Mouse (Mus musculus) spleen, postnatal 4 days (tissue): ENCODE measurements at regions not wholly inside any gene's neighbourhood (a gene's known extent, or its start where the extent isn't known, plus 50 kb on each side); places are given as distances from the start of the nearest gene placed in this dataset.

Experiments
- DNase-seq, 2 experiments: peaks; one replicate each; pipeline ENCODE4 v3.0.0; 2022; ENCODE audit warnings: low spot score in 2 of 2

GRCm38 (mm10) chr5:75828332-75828731 is 149.9 kb downstream of the Kdr start:
- DNase-seq: no peak

DNA sequence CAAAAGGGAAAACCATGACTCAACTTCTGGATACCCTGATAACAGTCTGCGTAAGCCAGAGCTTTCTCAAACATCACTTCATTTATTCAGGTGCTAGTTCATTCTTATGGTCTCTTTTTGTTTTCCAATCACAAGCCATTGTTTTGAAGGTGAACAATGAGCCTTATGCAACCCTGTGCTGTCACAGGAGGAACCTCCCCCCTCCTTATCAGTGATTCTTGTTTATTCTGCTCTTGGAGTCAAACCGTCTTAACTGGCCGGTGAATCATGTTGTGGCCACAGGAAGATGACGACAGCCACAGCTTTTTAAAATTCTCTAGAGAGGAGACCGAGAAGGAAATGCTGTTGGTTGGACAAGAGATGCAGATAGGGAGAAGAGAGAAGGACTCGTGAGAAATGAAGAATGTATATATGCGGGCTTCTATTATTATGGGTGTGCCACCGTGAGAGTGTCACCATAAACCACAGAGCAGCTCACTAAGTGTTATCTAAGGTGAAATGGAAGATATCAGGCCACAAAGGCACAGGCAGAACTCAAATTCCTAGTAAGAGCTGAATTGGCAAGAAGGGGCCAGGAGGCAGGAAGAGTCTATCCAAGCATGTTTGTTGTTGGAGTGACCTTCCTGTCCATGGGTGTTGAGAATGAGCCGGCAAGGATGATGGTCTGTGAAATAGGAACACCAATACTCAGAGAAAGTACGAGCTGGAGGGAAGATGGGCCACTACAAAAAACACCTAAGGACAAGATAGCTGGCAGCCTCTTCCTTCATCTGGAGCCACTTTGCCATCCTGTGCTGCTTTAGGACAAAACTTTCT is 151.8 kb downstream of the Kdr start:
- no peak for DNase-seq

DNA sequence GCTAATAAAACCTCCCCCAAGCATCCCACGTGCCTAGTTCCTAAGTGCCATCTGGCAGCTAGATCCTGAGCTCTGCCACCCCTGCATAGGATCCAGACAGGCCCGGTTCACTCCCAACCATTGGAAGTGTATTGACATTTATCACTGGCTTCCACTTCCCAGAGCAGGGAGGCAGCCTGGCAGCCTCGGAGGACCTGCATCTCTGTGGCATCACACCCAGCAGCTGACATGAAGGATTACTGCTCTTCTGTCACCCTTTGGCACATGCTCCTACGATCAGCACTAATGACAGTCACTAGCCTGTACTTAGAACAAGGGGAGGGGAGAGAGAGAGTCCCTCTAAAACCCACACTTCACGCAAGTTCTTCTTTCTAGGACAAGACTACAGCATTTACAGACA is 152.7 kb downstream of the Kdr start:
- no peak for DNase-seq

- DNase-seq: no peak
These were observed 153.6 kb downstream of the Kdr start for GRCm38 (mm10) chr5:75824660-75825059.

DNA sequence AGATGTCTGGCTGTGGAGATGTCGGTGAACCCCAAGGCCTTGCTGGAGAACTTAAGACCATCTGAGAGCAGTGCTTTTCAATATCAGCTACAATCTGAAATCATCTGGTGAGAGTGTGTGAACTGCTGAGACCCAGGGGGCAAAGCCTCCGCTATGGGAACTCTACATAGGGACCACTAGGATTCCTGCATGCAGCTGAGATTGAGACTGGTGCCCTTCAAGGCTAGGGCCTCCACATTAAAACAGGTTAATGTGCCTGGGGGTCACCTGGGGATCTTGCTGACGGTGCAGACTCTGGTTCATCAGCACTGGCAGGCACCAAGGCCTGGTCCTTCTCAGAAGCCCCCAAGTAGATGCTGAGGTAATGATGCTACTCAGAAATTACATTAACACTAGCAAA is 154.6 kb downstream of the Kdr start:
- DNase-seq: no peak

GRCm38 (mm10) chr5:75817396-75817795 is 160.9 kb downstream of the Kdr start:
- DNase-seq: no peak

DNA sequence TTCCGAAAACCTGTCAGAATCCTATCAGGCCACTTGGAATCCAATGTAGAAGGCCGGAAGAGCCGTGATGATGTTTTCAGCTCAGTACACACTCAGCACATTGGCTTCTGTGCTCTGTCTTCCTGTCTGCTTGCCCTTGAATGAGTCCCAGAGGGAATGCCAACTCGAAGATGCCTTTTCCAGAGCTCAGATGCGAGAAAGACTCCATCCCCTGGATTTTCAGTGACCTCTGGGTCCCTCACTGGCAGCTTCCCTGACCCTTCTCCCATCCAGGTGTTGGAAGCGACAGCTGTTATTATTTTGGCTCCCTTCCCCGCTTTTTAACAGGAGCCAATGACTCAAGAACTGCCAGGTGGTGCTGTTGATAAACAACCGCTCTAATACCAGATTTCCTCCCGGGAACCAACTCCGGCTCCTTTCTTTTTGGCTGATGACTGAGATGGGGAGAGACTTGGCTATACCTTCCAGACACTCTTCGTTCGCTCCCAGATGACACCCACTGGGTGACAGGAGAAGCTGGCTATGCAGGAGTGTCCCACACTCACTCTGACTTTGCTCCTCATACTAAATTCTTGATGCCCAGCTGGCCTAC is 163.8 kb downstream of the Kdr start:
- DNase-seq: no peak

- DNase-seq: no peak
These were observed 165.6 kb downstream of the Kdr start for GRCm38 (mm10) chr5:75812686-75813085.

DNA sequence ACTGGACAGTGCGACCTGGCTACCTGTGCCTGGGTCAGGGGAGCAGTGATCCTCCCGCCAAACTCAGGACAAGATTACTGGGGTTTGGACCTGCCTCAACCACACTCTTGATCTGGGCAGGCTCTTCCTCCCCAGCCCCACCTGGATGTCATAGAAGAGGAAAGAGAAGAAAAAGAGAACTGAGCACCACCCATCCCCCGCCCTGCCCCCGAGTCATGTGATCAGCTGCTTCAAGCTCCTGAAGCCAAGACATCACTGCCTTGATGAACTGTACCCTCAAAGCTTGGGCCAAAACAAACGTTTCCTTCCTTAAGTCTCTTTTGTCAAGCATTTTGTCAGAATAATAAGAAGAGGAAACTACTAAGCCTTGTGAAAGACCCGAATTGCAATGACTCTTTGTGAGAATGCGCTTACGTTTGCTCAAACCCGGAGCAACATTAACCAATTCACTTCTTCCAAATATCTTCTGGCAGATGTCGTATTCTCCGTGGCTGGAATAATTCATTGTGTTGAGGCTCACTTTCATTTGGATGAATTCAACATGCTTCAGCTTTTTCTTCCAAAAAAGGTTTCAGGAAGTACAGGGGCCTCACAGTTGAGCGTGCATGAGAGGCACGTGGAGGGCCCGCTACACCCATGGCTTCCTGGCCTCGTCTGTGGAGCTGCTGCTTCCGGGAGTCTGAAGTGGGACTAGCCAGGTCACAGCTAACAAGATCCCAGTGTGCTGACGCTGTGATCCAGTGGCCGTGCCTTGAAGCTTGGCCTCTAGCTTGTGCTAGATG is 169.5 kb downstream of the Kdr start:
- DNase-seq: no peak

GRCm38 (mm10) chr5:75805011-75805410 is 173.2 kb downstream of the Kdr start:
- DNase-seq: no peak

DNA sequence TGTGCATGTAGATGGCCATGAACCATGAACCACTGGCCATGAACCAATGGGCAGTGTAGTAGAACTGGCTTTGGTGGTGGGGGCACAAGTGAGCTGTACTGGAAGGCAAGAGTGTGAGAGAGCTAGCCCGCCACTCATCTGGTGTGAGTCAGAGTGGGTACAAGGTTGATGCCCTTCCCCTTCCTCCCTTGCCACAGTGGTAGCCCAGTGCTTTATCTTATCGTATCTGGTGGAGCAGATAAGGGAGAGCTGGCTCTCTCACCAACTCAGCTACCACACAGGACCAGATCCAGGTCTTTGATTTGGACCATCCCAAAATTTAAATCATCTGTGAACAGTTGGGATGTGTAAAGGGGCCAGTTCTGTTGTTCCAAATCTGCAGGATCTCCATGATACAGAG is 173.9 kb downstream of the Kdr start:
- no peak for DNase-seq

DNA sequence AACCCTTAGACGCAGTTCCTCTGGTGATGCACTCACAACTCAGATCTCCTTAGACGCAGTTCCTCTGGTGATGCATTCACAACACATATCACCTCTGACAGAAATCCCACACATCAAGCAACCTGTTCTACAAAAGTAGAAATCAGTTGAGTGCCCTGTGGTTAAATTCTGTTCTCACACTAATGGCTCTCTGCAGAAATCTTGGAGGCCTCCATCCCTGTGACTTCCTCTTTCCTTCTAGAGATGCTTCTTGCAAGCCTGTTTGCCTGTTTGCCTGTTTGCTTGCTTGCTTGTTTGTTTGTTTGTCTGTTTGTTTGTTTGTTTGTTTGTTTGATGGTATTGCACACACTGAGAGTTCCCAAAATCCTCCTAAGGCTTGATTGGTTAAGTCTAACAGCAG is 175.2 kb downstream of the Kdr start:
- DNase-seq: no peak

DNA sequence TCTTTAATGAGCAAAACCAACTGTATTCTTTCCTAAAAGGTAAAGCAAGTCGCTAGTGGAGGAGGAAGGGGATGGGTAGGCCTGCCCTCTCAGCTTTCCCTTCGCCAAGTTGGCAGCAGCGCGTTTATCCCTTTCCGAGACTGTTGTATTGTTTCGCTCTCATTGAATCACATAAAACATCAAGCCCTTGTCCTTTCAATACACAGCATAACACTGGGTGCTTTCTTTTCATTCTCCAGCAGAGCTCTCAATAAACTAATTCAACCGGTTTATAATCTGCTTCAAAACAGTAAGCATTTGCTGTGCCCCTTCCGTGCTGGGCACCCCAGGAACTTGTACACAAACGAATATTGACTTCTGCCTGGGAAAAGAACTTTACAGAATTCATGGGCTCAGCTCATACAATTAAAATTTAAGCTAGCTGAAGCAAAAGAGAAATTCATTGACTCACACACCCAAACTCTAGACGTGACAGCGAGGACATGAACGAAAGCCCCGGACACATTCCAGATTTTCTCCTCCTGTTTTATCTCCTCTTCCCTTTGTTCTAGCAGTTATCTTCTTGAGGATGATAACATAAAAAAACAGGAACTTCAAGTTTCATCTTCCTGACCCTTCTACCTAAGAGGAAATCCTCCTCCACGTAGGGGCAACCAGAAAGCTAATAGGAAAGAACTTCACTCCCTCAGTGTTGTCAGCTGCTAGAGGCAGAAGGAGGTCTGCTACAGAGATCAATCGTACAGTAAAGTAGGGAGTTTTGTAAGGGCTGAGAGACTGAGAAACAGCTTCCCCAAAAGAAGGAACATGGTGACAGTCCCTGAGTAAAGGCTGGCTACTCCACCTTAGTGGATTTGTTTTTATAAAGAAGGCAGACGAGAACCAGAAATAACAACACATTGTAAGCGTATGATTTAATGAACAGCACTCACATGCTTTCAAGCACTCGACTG is 177.9 kb downstream of the Kdr start:
- no peak for DNase-seq

- no peak for DNase-seq
These were observed 178.6 kb downstream of the Kdr start for GRCm38 (mm10) chr5:75799627-75800026.

DNA sequence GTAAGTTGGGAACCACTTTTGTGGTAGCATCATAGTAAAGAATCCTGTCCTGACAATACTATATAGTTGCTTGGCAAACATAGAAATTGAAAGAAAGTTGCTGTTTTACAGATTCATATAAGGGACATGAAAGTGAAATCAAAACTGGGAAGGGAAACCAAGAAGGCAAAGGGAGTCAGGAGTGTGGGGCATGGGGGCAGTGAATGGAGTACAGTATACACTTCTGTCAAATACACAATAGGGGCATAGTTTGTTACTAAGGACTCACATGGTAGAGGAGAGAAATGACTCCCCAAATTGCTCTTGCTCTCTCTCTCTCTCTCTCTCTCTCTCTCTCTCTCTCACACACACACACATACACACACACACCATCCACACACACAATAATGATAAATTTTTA is 185.1 kb downstream of the Kdr start:
- no peak for DNase-seq

- no peak for DNase-seq
These were observed 186.5 kb downstream of the Kdr start for GRCm38 (mm10) chr5:75791738-75792137.

GRCm38 (mm10) chr5:75788087-75788486 is 190.2 kb downstream of the Kdr start:
- DNase-seq: no peak

- no peak for DNase-seq
These were observed 192.1 kb downstream of the Kdr start for GRCm38 (mm10) chr5:75786196-75786595.

DNA sequence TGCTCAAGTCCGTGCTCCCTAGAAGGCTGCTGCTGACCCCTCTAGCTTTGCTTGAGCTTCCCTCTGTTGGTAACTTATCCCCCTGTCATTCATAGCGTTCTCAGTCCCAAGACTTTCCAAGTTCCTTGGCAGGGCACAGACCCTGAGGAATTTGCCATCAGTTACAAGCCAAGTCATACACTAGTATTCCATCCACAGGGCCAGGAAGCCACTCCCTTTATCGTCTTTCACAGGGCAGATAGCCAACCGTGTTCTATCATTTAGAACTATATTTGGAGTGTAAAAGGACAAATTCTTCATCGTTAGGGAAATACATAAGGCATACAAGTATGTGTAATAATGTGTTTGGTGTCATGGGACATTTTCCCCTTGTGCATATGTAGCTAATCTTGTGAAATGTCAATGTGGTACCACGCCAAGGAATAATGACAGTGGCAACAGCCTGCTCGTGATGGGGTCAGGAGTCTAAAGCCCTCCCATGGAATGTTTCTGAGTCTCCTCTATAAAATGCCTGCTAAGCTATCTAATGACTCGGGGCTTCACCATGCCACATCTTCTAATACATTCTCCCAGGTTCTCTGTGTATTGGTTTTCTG is 193.2 kb downstream of the Kdr start:
- no peak for DNase-seq

DNA sequence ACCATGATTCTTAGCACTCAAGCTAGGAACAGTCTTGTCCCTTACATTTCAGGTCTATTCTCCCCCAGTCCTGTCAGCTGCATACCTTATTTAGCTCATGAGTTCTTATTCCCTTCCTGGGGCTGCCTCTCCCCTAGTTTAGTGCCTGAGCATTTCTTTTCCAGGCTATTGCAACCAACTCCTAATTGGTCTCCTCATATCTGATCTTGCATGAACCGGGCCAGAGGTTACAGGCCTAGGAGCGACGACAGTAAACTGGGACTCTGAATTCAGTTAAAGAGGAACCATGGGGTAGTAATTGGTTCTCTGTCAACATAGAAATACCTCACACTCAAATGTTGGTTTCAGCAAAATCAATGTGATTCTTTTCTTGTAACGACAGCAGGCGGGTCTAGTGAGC is 195.9 kb downstream of the Kit start:
- no peak for DNase-seq

DNA sequence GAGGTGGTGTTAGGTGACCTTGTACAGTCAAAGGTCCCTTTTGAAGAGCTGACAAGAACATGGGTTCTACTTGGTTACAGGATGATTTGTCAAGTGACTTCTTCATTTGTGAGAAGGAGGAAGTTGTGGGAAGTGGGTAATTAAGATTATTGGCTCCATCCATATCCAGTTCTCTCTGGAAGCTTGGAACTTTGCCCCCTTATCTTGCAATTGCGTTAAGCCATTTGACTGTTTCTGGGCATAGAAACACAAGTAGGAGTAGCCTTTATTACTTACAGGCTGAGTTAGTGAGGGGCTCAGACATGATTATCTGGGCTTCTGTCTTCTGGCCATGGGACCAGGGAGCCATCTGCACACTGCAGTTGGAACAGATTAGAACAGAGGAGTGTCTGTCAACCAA is 192.5 kb downstream of the Kit start:
- no peak for DNase-seq
